Mouse (Mus musculus): ENCODE data around the gene Ptprk.
A peak's percentile ranks its signal among the peaks of the same experiment; 100 is the strongest.

Ptprk gene

GRCm38 (mm10) chr10:28414823-28415222 is 340.2 kb downstream of the Ptprk start:
- DNase-seq (ENCODE audit: low spot score) = no peak

GRCm38 (mm10) chr10:28422622-28423021 is 348.0 kb downstream of the Ptprk start:
- DNase-seq (ENCODE audit: low spot score) = no peak

GRCm38 (mm10) chr10:28425371-28425770 is 350.8 kb downstream of the Ptprk start:
- no peak for DNase-seq (ENCODE audit: low spot score)

GRCm38 (mm10) chr10:28436084-28436483 is 361.5 kb downstream of the Ptprk start:
- DNase-seq (ENCODE audit: low spot score) = no peak

- no peak for DNase-seq (ENCODE audit: low spot score)
Measured at GRCm38 (mm10) chr10:28449853-28450252, 375.2 kb downstream of the Ptprk start.

GRCm38 (mm10) chr10:28450642-28451041 is 376.0 kb downstream of the Ptprk start:
- no peak for DNase-seq (ENCODE audit: low spot score)

DNA sequence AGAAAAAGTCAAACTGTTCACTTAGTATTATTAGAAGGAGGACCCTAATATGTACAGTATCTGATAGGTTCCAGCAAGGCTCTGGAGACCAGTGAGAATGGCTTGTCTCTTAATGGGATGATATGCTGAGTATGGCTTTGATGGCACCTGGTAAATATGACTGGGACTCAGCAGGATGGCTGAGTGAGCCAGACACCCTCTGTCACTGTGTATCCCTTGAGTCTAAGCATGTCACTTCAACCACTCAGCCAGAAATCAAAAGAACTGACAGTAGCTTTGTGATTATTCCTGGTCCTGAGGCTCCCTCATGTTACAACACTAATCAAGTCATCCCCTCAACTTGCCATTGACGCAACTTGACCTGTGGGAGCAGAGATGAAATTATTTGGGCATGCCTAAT is 383.4 kb downstream of the Ptprk start:
- no peak for DNase-seq (ENCODE audit: low spot score)

GRCm38 (mm10) chr10:28459963-28460362 is 385.3 kb downstream of the Ptprk start:
- DNase-seq (ENCODE audit: low spot score) = no peak

GRCm38 (mm10) chr10:28463706-28464105 is 389.1 kb downstream of the Ptprk start:
- no peak for DNase-seq (ENCODE audit: low spot score)

- no peak for DNase-seq (ENCODE audit: low spot score)
Measured at GRCm38 (mm10) chr10:28464766-28465548, 390.3 kb downstream of the Ptprk start.

GRCm38 (mm10) chr10:28485574-28485973 is 411.0 kb downstream of the Ptprk start:
- DNase-seq (ENCODE audit: low spot score) = peak; percentile 57

DNA sequence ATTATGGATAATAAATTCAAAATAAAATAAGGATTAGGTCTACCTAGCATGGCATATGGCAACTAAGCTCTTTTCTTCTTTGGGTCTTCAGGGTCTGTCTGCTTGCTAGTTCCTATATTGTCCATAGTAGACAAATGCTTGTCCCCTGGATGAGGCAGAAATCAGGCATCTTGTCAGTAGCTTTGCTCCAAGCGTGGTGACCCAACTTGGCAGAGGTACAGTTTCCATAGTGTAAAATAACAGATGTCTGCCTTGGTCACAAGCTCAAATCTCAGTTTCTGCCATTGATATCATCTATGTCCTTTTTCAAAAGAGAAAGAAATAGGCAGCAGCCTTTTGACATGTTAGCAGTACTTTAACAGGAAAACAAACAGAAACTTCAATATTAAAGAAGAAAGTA is 416.4 kb downstream of the Ptprk start:
- DNase-seq (ENCODE audit: low spot score) = no peak

- no peak for DNase-seq (ENCODE audit: low spot score)
Measured at GRCm38 (mm10) chr10:28492206-28492605, 417.6 kb downstream of the Ptprk start.

DNA sequence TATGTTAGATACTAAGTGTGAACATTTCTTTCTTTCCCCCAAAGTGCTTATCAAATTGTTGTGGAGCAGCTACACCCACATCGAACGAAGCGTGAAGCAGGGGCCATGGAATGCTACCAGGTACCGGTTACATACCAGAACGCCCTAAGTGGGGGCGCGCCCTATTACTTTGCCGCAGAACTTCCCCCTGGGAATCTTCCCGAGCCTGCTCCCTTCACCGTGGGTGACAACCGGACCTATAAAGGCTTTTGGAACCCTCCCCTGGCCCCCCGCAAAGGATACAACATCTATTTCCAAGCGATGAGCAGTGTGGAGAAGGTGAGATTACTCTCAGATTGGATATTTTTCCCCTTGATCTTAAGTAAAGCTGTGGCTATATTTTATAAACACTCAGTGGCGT is 418.2 kb downstream of the Ptprk start:
- no peak for DNase-seq (ENCODE audit: low spot score)

DNA sequence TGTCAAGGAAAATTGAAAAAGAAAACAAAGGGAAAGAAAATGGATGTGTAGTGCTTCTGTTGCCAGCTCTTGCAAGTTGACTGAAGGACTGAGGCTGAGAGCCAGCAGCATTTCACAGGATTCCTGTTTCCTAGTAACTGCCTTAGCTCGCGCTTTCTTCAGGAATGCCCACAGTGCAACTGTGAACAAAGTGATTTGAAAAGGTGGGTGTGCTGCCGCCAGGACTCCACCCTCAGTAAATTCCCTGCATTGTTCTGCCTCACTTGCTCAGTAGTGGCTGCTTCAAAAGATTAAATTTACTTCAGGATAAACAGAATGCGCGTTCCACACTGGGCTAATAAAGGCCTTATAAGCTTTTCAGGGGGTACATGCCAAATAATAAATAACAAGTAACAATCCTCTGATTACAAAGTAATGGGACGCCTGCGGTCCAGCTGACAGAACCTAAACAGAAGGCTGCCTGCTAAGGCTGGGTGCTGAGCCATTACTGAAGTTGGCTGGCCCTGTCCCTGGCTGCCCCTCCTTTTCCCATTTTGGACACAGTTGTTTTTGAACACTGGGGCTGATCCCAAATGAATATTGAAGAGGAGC is 418.7 kb downstream of the Ptprk start:
- DNase-seq (ENCODE audit: low spot score) = no peak

DNA sequence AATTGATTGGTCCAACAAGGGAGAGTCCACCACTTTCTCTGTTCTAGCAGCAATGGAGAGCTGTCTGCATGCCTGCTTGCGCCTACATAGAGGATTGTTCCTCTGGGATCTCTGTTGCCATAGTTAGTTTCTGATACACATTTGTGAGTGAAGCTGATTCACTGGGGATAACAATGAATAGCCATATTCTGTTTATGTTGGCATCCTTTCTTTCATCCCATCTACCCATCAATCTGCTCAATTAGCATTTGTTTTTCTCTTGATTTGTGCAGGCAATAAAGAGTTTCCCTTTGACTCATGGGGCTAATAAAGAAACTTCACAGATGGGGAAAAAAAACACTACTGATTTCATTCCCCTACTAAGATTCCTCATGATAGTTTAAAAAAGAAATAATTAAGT is 423.2 kb downstream of the Ptprk start:
- DNase-seq (ENCODE audit: low spot score) = no peak

DNA sequence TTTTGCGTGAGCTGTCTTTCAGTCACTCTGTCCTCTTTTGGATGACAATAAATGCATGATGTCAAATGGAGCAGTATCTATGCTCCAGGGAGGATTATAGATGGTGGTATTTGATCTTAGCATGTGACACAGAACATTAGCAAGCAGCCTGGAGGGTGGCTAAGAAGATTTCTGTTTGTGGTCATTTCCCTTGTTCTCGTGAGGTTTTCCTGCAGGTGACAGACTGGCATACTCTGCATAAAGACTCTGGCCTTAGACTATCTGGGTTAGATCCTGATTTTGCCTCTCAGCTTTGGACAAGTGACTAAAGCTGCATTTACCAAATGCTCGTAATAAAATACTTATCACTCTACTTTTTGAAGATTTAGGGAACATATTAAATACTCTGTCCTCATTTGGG is 423.9 kb downstream of the Ptprk start:
- DNase-seq (ENCODE audit: low spot score) = no peak

GRCm38 (mm10) chr10:28513601-28514000 is 439.0 kb downstream of the Ptprk start:
- DNase-seq (ENCODE audit: low spot score) = no peak

DNA sequence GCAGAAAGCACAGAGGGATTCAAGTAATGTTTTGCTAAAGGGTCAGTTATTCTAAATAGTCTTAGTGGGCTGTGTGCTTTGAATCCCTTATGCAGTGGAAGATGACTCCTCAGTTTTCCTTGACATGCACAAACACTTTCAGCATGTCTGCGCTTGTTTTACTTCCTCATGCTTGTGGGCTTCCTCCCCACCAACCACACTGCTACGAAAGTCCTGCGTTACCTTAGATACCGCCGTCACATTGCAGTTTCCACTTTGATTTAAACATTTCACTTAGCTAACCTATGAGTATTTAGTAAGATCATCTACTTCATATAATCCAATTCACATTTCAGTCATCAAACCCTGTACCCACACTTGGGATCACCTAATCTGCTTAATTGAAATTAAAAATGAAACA is 441.5 kb downstream of the Ptprk start:
- DNase-seq (ENCODE audit: low spot score) = no peak

- no peak for DNase-seq (ENCODE audit: low spot score)
Measured at GRCm38 (mm10) chr10:28518297-28518696, 443.7 kb downstream of the Ptprk start.

- no peak for DNase-seq (ENCODE audit: low spot score)
Measured at GRCm38 (mm10) chr10:28519861-28520260, 445.2 kb downstream of the Ptprk start.

DNA sequence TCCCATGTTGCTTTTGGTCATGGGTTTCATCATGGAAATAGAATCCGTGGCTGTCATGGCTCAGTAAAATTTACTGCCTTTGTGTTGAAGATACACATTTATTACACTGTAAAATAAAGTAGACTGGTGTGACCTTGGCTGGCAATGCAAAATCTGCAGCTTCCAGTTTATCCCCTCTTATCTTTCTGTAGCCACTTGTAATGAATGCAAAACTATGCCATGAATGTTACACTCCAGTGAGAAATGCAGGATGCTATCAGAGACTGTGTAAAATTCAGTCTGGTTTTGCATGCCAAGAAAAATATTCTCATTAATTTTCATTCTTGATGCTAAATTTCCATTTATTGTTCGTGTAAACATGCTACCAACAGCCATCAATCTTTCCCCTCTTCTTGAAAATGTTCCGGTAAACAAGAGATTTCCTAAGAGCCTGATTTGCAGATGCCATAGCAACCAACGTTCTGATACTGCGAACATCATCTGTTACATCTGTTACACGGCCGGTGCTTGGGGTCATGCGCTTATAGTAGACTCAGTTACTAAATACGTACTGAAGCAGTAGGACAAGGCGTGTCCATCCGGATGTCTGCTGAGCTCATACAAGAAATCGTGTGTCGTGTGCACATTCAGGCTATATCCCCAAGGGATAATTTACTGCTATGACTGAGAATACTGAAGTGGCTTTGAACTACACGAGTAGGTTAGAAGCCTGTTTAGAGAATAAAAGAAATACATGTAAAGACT is 449.5 kb downstream of the Ptprk start:
- no peak for DNase-seq (ENCODE audit: low spot score)

GRCm38 (mm10) chr10:28540595-28540994 is 466.0 kb downstream of the Ptprk start:
- no peak for DNase-seq (ENCODE audit: low spot score)

All from testis, postnatal 10 days (tissue).